Mouse (Mus musculus): ENCODE results near the gene Zfp605. TPM values are rescaled to one million over a fixed set of nuclear protein-coding genes. Genes with fewer than 3 reads are reported as not detected.

Zfp605 gene
- polyA plus RNA-seq, 1 experiment from 2014 or later = 15.3 TPM

DNA sequence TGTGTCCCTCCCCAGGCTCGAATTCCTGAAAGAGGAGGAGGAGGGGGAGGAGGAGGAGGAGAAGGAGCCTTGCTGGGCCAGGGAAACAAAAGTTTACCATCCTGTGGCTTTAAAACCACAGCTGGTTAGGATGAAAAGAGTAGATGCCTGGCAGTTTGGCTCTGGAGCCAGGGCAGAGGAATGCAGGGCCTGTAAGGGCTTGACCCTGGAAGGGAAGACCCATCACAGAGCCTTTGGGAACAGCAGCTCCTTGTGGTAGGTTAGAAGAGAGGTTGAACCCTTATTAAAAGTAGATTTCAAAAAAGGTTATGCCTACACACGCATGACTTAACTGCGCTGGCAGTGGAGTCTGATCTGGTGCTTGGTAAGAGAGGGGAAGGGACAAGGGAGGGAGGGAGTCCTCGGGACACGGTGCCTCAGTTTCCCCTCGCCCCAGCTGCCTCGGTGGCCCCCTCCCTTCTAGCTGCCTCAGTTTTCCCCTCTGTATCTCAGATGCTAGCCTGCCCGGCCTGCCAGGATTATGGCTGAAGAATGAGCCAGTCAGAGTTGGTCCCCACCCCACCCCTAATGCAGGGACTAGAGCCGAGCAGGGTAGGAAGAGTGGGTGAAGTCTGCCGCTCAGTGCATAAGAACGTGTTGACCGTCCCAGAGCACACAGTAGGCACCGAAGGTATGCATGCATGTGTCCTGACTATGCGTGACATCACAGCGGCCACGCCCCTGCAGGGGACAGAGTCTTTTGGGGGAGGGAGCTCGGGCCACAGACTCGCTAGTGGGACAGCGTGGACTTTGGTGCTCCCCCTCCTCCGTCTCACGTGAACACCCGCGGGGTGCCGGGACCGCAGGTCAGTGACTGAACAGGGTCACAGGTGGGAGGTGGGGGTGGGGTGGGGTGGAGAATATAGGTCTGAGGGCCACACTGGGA, 10.0 kb upstream of the Zfp605 start, which contains the start of gene Plcxd1:
Gene Plcxd1 (plus strand): TSS at position 314 of the 925 bp plus-strand sequence.
- peaks cover 25% of the 10 kb centered on the region for H3K36me3 ChIP-seq (ENCODE audit: control insufficient read depth, insufficient read depth, low read length)
- peak; percentile 22; the same call in 1 of the 2 replicates for ATAC-seq
- H3K27me3 ChIP-seq (ENCODE audit: control insufficient read depth, insufficient read depth, low read depth, low read length) = no peaks in the 10 kb centered on the region
- peaks cover 11% of the 10 kb centered on the region for H3K4me1 ChIP-seq (ENCODE audit: control insufficient read depth, insufficient read depth, low read length)
- H3K4me2 ChIP-seq (ENCODE audit: low read length) = peak within 1 kb of the TSS; percentile 72
- 7% methylated on average over 25 of the region's 25 CpGs for WGBS
- H3K27ac ChIP-seq (ENCODE audit: low read length) = no peak within 1 kb of the TSS
- peak within 1 kb of the TSS; percentile 47 for H3K4me3 ChIP-seq (ENCODE audit: low read depth, low read length)
- H3K9ac ChIP-seq (ENCODE audit: low read depth, low read length) = peak within 1 kb of the TSS; percentile 62
- H3K9me3 ChIP-seq (replicated peaks; ENCODE audit: control insufficient read depth, low read length, poor library complexity, severe bottlenecking) = no peaks in the 10 kb centered on the region

DNA sequence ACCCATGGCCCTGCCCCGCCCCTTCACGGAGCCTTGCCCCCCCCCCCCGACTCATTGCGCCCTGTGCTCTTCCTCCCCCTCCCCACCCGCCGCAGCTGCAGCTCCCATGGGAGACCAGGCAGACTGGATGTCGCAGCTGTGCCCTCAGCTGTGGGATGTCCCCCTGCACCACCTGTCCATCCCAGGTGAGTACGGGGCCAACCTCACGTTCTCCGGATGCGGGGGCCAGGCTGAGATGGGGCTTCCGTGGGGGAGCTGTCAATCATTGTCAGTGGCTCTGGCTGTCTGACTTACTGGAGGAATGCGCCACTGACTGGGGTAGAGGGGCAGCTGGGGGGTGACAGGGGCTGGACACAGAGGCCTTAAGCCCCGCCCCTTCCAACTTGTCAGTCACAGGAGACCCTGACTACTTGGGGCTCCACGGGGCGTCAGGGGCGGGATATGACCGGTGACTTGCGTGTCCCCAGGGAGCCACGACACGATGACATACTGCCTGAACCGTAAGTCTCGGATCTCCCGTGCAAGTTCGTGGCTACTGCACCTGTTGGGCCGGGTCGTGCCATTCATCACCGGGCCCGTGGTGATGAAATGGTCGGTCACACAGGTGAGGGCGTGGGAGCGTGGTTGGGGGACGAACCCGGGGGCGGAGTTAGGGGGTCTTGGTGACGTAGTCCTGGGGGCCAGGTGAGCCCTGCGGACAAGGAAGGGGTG, 8.8 kb upstream of the Zfp605 start:
- peak overlapping the region; percentile 47 for H3K4me3 ChIP-seq (ENCODE audit: low read depth, low read length)
- ATAC-seq = peak; percentile 43
- H3K9ac ChIP-seq (ENCODE audit: low read depth, low read length) = peak overlapping the region; percentile 62
- peaks cover 12% of the 10 kb centered on the region for H3K4me1 ChIP-seq (ENCODE audit: control insufficient read depth, insufficient read depth, low read length)
- no peaks in the 10 kb centered on the region for H3K27me3 ChIP-seq (ENCODE audit: control insufficient read depth, insufficient read depth, low read depth, low read length)
- H3K36me3 ChIP-seq (ENCODE audit: control insufficient read depth, insufficient read depth, low read length) = peaks cover 32% of the 10 kb centered on the region
- H3K27ac ChIP-seq (ENCODE audit: low read length) = no peak overlapping the region; the same call in 1 of the 2 replicates
- H3K4me2 ChIP-seq (ENCODE audit: low read length) = peak overlapping the region; percentile 72
- WGBS = 2% methylated on average over 30 of the region's 37 CpGs
- H3K9me3 ChIP-seq (replicated peaks; ENCODE audit: control insufficient read depth, low read length, poor library complexity, severe bottlenecking) = no peaks in the 10 kb centered on the region

DNA sequence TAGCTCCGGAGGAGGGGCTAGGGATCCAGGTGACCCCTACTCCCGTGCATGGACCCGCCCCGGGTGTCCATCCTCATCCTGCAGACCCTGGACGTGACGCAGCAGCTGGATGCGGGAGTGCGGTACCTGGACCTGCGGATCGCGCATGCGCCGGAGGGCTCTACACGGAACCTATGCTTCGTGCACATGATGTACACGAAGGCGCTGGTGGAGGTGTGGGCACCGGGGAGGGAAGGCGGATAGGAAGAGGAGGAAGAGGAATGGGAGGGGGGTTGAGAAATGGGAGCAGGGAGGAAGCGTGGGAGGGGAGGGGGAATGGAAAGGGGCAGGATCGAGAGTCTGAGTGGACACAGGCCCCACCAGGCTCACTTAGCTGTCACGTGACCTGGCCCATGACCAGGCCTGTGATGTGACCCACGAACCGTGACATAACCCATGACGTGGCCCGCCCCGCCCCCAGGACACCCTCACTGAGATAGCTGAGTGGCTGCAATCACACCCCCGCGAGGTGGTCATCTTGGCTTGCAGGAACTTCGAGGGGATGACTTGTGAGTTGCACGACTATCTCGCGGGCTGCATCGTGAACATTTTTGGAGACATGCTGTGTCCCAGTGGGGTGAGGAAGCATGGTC, 8.1 kb upstream of the Zfp605 start:
- Histone ChIP-seq H3K9me3 (replicated peaks; ENCODE audit: control insufficient read depth, low read length, poor library complexity, severe bottlenecking) (no peaks in the 10 kb centered on the region), H3K9ac (ENCODE audit: low read depth, low read length) (peak overlapping the region; percentile 62), H3K4me1 (ENCODE audit: control insufficient read depth, insufficient read depth, low read length) (peaks cover 19% of the 10 kb centered on the region), H3K4me2 (ENCODE audit: low read length) (peak overlapping the region; percentile 72), H3K4me3 (ENCODE audit: low read depth, low read length) (peak overlapping the region; percentile 47), H3K36me3 (ENCODE audit: control insufficient read depth, insufficient read depth, low read length) (peaks cover 32% of the 10 kb centered on the region), H3K27ac (ENCODE audit: low read length) (no peak overlapping the region), H3K27me3 (ENCODE audit: control insufficient read depth, insufficient read depth, low read depth, low read length) (no peaks in the 10 kb centered on the region)
- ATAC-seq = peak; percentile 71
- 21% methylated on average over 34 of the region's 34 CpGs for WGBS

DNA sequence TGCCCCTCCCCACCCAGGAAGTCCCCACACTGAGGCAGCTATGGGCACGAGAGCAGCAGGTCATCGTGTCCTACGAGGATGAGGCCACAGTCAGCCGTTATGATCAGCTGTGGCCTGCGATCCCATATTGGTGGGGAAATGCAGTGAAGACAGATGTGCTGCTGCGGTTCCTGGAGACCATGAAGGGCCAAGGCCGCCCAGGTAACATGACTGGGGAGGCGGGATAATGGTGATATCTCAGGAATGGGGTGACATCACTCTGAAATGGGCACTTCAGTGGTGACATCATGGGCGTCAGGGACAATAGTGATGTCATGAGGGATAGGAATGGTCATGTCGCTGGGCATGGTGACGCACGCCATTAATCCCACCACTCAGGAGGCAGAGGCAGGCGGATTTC, 7.5 kb upstream of the Zfp605 start:
- Histone ChIP-seq H3K4me2 (ENCODE audit: low read length) (peak overlapping the region; percentile 72; the same call in 1 of the 2 replicates), H3K27ac (ENCODE audit: low read length) (no peak overlapping the region), H3K27me3 (ENCODE audit: control insufficient read depth, insufficient read depth, low read depth, low read length) (no peaks in the 10 kb centered on the region), H3K4me3 (ENCODE audit: low read depth, low read length) (no peak overlapping the region), H3K36me3 (ENCODE audit: control insufficient read depth, insufficient read depth, low read length) (peaks cover 32% of the 10 kb centered on the region), H3K9me3 (replicated peaks; ENCODE audit: control insufficient read depth, low read length, poor library complexity, severe bottlenecking) (no peaks in the 10 kb centered on the region), H3K4me1 (ENCODE audit: control insufficient read depth, insufficient read depth, low read length) (peaks cover 21% of the 10 kb centered on the region), H3K9ac (ENCODE audit: low read depth, low read length) (no peak overlapping the region)
- 92% methylated on average over 13 of the region's 13 CpGs for WGBS
- no peak for ATAC-seq

DNA sequence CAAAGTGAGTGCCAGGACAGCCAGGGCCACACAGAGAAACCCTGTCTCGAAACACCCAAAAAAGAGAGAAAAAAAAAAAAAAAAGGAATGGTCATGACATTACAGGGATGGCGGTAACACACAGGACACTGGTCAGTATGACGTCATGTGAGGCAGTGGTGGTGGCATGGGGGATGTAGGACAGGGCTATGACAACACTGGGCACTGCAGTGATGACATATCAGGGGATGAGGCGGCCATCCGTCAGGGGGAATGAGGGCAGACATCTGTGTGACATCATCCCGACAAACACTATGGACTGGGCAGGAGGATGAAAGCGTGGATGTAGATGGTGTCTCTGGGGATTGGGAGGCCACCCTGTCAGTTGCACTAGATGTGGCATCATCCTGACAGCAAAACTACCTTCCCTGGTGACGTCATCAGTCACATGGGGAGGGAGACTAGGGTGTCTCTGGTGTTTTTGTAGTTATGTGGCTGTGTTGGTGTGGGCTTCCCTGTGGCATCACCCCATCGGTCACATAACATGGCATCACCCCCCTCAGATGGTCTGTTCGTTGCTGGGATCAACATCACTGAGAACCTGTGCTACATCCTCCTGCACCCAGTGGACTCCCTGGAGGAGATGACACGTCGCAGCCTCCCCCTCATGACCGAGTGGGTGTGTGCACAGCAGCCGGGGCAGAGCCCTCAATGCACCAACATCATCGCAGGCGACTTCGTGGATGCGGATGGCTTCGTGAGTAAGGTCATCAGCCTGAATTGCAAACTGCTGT, 6.9 kb upstream of the Zfp605 start:
- Histone ChIP-seq H3K4me2 (ENCODE audit: low read length) (no peak overlapping the region), H3K27ac (ENCODE audit: low read length) (no peak overlapping the region), H3K27me3 (ENCODE audit: control insufficient read depth, insufficient read depth, low read depth, low read length) (no peaks in the 10 kb centered on the region), H3K9ac (ENCODE audit: low read depth, low read length) (no peak overlapping the region), H3K4me1 (ENCODE audit: control insufficient read depth, insufficient read depth, low read length) (peaks cover 21% of the 10 kb centered on the region), H3K36me3 (ENCODE audit: control insufficient read depth, insufficient read depth, low read length) (peaks cover 32% of the 10 kb centered on the region), H3K9me3 (replicated peaks; ENCODE audit: control insufficient read depth, low read length, poor library complexity, severe bottlenecking) (no peaks in the 10 kb centered on the region), H3K4me3 (ENCODE audit: low read depth, low read length) (no peak overlapping the region)
- ATAC-seq = no peak
- WGBS = 94% methylated on average over 19 of the region's 19 CpGs

DNA sequence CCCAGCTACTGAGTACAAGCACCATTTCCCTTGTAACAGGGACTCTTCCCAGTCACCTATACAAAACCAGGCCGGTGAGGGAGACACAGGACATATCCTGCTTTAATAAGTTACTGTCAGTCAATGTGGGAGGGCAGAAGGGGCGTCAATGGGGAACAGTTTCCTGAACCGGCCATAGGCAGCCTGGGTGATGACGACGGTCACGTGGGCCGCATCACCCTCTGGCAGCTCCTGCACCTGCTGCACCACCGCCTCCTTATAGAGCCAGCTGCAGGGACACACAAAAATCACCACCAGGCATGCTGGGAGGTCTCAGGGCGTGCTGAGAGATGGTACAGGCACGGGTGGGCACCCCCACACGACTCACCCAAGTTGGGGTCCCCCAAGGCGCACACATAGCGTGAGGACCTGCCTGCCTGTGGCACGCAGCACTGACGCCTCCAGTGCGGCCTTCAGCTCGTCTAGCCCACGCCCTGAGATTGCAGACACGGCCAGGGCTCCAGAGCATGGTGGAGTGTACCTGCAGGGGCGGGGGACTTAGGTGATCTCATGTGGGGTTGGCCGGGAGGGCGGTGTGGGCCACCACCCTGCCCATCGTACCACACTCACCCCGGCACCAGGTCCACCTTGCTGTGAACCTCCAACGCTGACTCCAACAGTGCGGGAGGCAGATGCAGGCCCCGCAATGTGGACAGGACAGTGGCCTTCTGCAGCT, 5.8 kb upstream of the Zfp605 start:
- Histone ChIP-seq H3K4me2 (ENCODE audit: low read length) (no peak overlapping the region), H3K27ac (ENCODE audit: low read length) (no peak overlapping the region), H3K9ac (ENCODE audit: low read depth, low read length) (no peak overlapping the region), H3K9me3 (replicated peaks; ENCODE audit: control insufficient read depth, low read length, poor library complexity, severe bottlenecking) (no peaks in the 10 kb centered on the region), H3K4me3 (ENCODE audit: low read depth, low read length) (no peak overlapping the region), H3K27me3 (ENCODE audit: control insufficient read depth, insufficient read depth, low read depth, low read length) (no peaks in the 10 kb centered on the region), H3K36me3 (ENCODE audit: control insufficient read depth, insufficient read depth, low read length) (peaks cover 32% of the 10 kb centered on the region), H3K4me1 (ENCODE audit: control insufficient read depth, insufficient read depth, low read length) (peaks cover 21% of the 10 kb centered on the region)
- ATAC-seq = no peak
- 95% methylated on average over 27 of the region's 27 CpGs for WGBS

DNA sequence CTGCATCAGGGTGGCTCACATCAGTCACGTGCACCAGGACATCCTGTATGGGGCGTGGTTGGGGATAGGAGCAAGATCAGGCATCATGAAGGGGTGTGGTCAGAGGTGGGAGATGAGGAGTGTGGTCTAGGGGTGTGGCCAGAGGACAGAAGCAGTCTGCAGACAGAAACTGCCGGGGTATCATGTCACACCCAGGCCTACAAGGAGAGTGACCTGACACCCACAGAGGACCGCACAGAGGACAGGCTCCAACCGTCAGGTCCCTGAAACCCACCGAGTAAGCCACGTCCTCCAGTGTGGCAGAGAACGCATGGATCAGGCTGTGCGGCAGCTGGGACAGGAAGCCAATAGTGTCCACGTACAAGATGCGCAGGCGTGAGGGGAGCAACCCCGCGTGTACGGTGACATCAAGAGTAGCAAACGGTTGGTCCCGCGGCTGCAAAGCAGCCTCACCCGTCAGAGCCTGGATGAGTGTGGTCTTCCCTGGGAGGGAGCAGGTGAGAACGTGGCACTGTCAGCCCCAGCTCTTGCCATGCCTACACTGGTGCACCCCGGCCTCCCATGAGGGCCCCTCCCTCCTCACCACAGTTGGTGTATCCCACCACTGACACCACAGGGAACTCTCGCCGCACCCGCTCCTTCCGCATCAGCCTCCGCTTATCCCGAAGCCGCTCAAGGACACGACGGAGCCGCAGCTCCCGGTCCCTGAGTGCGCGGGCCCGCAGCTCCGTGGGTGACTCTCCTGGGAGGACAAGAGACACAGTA, 5.1 kb upstream of the Zfp605 start:
- H3K27me3 ChIP-seq (ENCODE audit: control insufficient read depth, insufficient read depth, low read depth, low read length) = no peaks in the 10 kb centered on the region
- no peak overlapping the region for H3K27ac ChIP-seq (ENCODE audit: low read length)
- no peak for ATAC-seq
- no peak overlapping the region for H3K4me2 ChIP-seq (ENCODE audit: low read length)
- peaks cover 32% of the 10 kb centered on the region for H3K36me3 ChIP-seq (ENCODE audit: control insufficient read depth, insufficient read depth, low read length)
- H3K4me1 ChIP-seq (ENCODE audit: control insufficient read depth, insufficient read depth, low read length) = peaks cover 21% of the 10 kb centered on the region
- H3K9ac ChIP-seq (ENCODE audit: low read depth, low read length) = no peak overlapping the region
- WGBS = 95% methylated on average over 36 of the region's 36 CpGs
- H3K9me3 ChIP-seq (replicated peaks; ENCODE audit: control insufficient read depth, low read length, poor library complexity, severe bottlenecking) = no peaks in the 10 kb centered on the region
- H3K4me3 ChIP-seq (ENCODE audit: low read depth, low read length) = no peak overlapping the region
